Mouse (Mus musculus): ENCODE results near the gene Xylt2. TPM values are rescaled to one million over a fixed set of nuclear protein-coding genes. Genes with fewer than 3 reads are reported as not detected.

Gene Xylt2
- 81.9 and 95.3 TPM in 2 replicates for polyA plus RNA-seq (2012; rRNA removed)

DNA sequence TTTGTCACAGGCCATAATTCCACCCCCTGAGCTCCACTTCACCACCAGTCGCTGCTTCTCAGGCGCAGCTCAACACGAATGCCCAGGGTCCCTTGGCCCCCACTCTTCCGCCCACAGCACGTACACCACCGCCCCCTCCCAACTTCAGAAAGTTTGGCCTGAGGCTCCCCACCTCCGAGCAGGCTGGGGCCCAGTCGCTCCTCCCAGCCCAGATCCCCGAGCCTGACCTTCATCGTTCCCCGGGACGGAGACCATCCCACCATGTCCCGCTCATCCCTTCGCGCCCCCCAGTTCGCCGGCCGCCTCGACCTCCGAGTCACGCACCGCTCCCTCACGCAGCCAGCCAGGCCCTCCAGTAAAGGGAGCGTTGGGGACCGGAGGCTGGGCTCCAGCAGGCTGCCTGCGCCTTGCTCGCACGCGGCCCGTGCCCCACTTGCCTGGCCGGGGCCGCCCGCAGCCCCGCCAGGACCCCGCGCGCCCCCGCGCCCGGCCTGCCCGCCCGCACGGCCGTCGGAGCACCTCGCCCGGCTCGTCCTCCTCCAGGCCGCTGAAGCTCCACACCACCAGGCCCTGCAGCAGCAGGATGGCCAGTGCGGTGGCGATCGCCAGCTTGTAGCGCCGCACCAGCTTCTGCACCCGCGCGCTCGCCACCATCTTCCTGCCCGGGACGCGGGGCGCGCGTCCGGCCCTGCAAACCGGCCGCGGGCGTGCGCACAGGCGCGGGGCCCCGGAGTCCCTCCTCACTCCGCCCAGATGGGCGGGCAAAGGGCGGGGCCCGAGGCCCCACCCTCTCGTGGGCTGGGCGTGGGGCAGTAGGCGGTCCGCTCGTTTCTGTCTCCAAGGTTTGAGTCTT lies at the start of gene Xylt2:
Gene Xylt2 (minus strand): TSS at position 762 of the 853 bp plus-strand sequence.
- Histone ChIP-seq H3K4me1 (replicated peaks; ENCODE audit: control insufficient read depth, insufficient read depth, low read length) (peaks cover 25% of the 10 kb centered on the region), H3K36me3 (ENCODE audit: control insufficient read depth, insufficient read depth, low read length) (no peaks in the 10 kb centered on the region), H3K27ac (ENCODE audit: control insufficient read depth, insufficient read depth, low read length) (no peak within 1 kb of the TSS), H3K4me3 (ENCODE audit: control insufficient read depth, insufficient read depth, low read length) (peak within 1 kb of the TSS; percentile 55), H3K27me3 (ENCODE audit: control insufficient read depth, insufficient read depth, low read length) (no peaks in the 10 kb centered on the region)
- TF ChIP-seq POLR2A (IDR thresholded peaks at IDR 0.05; ENCODE audit: control insufficient read depth, extremely low read depth, insufficient read depth, low read length, poor library complexity) (peak; percentile 71), CTCF (IDR thresholded peaks at IDR 0.05; ENCODE audit: borderline replicate concordance, control insufficient read depth, extremely low read depth, insufficient read depth, low read length, poor library complexity) (peak; percentile 23; the same call in 1 of the 2 replicates)
- peak; percentile 94 for DNase-seq
- 1% methylated on average over 79 of the region's 82 CpGs for WGBS

DNA sequence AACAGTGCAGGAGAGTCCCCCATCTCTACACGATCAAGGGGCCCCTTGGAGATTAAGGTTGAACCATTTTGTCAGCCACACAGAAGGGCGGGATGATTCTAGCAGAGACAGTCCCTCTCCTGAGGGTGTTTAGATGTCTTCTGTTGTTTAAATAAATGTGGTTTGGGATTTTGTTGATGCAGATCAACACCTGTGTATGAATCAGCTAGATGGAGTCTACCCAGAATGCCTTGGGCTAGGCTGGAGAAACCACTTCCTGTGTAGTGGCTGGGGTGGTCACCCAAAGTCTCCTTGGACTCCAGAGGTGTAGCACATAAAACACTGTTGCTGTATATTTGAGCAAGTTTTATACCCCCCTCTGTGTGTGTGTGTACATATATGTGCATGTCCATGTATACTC lies 41.9 kb upstream of the Xylt2 start:
- 2% methylated on average over 2 of the region's 2 CpGs for WGBS
- no peaks in the 10 kb centered on the region for H3K36me3 ChIP-seq (ENCODE audit: control insufficient read depth, insufficient read depth, low read length)
- no peak overlapping the region for H3K27ac ChIP-seq (ENCODE audit: control insufficient read depth, insufficient read depth, low read length)
- no peaks in the 10 kb centered on the region for H3K27me3 ChIP-seq (ENCODE audit: control insufficient read depth, insufficient read depth, low read length)
- H3K4me3 ChIP-seq (ENCODE audit: control insufficient read depth, insufficient read depth, low read length): no peak overlapping the region
- H3K4me1 ChIP-seq (replicated peaks; ENCODE audit: control insufficient read depth, insufficient read depth, low read length): peaks cover 17% of the 10 kb centered on the region
- TF ChIP-seq POLR2A (IDR thresholded peaks at IDR 0.05; ENCODE audit: control insufficient read depth, extremely low read depth, insufficient read depth, low read length, poor library complexity) (no peak), CTCF (IDR thresholded peaks at IDR 0.05; ENCODE audit: borderline replicate concordance, control insufficient read depth, extremely low read depth, insufficient read depth, low read length, poor library complexity) (no peak)
- peak; percentile 46 for DNase-seq

DNA sequence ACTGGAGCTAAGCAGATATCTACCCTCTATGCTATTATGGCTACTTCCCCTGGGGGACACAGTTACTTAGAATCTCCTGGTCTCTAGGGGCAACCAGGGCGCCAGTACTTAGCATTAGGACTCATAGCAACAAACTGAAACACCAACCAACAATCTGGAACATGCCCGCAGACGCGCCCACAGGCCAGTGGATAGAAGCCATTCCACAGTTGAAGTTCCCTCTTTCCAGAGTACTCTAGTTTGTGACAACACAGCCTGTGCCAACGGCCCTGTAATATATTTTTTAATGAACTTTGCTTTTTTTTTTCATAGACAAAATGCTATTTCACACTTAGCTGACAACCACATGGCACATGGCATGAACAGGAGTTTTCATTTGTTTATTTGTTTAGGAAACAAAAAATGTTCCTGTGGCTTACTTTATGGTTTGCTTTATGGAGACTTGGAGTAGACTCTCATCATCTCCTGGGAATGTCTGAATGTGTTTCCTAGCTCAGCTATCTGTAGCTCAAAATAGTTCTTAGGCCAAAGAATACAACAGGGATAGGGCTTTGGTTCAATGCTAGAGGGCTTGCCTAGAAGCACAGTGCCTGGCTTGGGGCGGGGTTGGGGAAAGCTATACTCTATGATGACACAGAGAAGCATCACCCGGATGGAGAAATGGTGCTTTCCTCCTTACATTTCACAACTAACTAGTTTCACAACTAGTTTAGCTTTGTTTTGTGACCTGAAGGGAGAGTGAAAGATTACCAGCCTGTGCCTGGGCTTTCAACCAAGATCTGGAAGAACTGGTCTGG lies 41.0 kb upstream of the Xylt2 start:
- TF ChIP-seq CTCF (IDR thresholded peaks at IDR 0.05; ENCODE audit: borderline replicate concordance, control insufficient read depth, extremely low read depth, insufficient read depth, low read length, poor library complexity): no peak
- no peak for TF ChIP-seq POLR2A (IDR thresholded peaks at IDR 0.05; ENCODE audit: control insufficient read depth, extremely low read depth, insufficient read depth, low read length, poor library complexity)
- Histone ChIP-seq H3K4me1 (replicated peaks; ENCODE audit: control insufficient read depth, insufficient read depth, low read length) (peaks cover 17% of the 10 kb centered on the region), H3K36me3 (ENCODE audit: control insufficient read depth, insufficient read depth, low read length) (no peaks in the 10 kb centered on the region), H3K4me3 (ENCODE audit: control insufficient read depth, insufficient read depth, low read length) (no peak overlapping the region), H3K27ac (ENCODE audit: control insufficient read depth, insufficient read depth, low read length) (no peak overlapping the region), H3K27me3 (ENCODE audit: control insufficient read depth, insufficient read depth, low read length) (no peaks in the 10 kb centered on the region)
- DNase-seq: no peak
- WGBS: 94% methylated on average over 7 of the region's 7 CpGs

DNA sequence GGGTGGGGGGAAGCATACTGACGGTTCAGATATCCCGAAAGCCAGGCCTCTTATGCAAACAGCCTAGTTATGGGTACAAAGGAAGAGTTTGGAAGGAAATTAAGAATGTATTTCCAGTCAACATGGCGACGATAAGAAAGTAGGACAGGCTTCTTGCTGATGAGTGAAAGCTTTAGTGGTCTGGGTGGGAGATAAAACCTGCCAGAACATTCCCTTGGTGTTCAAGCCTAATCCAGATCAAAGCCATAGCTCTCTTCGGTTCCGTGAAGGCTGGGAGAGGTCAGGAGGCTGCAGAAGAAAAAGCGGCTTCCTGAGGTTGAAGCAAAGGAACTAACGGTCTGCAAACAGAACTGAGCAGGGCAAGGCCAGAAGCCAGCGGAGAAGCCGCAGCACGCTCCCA lies 39.9 kb upstream of the Xylt2 start:
- H3K4me3 ChIP-seq (ENCODE audit: control insufficient read depth, insufficient read depth, low read length): no peak overlapping the region
- no peak overlapping the region for H3K27ac ChIP-seq (ENCODE audit: control insufficient read depth, insufficient read depth, low read length)
- H3K4me1 ChIP-seq (replicated peaks; ENCODE audit: control insufficient read depth, insufficient read depth, low read length): peaks cover 17% of the 10 kb centered on the region
- H3K36me3 ChIP-seq (ENCODE audit: control insufficient read depth, insufficient read depth, low read length): no peaks in the 10 kb centered on the region
- no peak for DNase-seq
- 89% methylated on average over 11 of the region's 11 CpGs for WGBS
- H3K27me3 ChIP-seq (ENCODE audit: control insufficient read depth, insufficient read depth, low read length): no peaks in the 10 kb centered on the region
- no peak for TF ChIP-seq CTCF (IDR thresholded peaks at IDR 0.05; ENCODE audit: borderline replicate concordance, control insufficient read depth, extremely low read depth, insufficient read depth, low read length, poor library complexity)
- no peak for TF ChIP-seq POLR2A (IDR thresholded peaks at IDR 0.05; ENCODE audit: control insufficient read depth, extremely low read depth, insufficient read depth, low read length, poor library complexity)

DNA sequence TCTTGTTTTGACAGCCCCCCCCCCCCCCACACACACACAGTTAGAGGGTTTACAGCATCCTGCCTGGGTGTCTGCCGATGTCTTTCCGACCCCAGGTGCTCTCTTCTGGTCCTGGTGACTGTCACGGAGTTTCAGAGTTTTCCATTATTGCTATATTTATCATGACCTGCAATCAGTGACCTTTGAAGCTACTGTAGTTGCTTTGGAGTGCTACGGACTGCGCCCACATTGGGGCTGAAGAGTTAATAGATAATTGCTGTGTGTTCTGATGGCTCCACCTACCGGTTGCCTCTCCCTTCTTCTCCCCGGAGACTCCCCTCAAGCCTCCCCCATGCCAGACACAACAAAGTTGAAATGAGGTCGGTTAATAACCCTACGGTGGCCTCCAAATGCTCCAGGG lies 39.4 kb upstream of the Xylt2 start:
- no peak overlapping the region for H3K4me3 ChIP-seq (ENCODE audit: control insufficient read depth, insufficient read depth, low read length)
- H3K27ac ChIP-seq (ENCODE audit: control insufficient read depth, insufficient read depth, low read length): no peak overlapping the region
- peaks cover 17% of the 10 kb centered on the region for H3K4me1 ChIP-seq (replicated peaks; ENCODE audit: control insufficient read depth, insufficient read depth, low read length)
- peak; percentile 57 for DNase-seq
- no peak for TF ChIP-seq CTCF (IDR thresholded peaks at IDR 0.05; ENCODE audit: borderline replicate concordance, control insufficient read depth, extremely low read depth, insufficient read depth, low read length, poor library complexity)
- no peak for TF ChIP-seq POLR2A (IDR thresholded peaks at IDR 0.05; ENCODE audit: control insufficient read depth, extremely low read depth, insufficient read depth, low read length, poor library complexity)
- no peaks in the 10 kb centered on the region for H3K27me3 ChIP-seq (ENCODE audit: control insufficient read depth, insufficient read depth, low read length)
- no peaks in the 10 kb centered on the region for H3K36me3 ChIP-seq (ENCODE audit: control insufficient read depth, insufficient read depth, low read length)
- 15% methylated on average over 9 of the region's 9 CpGs for WGBS

DNA sequence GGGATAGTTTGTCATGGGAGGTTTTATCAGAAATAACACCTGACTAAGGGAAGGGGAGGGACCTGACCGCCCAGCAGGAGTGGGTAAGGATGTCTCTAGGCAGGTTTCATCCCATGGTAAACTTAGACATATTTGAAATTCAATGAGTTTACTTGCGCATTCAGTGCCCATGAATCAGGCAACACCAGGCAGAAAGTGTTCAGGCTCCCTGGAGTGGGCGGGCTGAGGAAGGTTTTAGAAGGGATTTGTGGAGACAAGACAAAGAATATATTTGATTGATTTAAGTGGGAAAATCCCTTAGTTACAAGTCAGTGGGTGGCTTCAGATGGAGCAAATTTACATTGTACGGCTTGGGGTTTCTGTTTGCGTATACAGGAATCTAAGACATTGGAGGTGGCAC lies 38.3 kb upstream of the Xylt2 start:
- Histone ChIP-seq H3K27me3 (ENCODE audit: control insufficient read depth, insufficient read depth, low read length) (no peaks in the 10 kb centered on the region), H3K4me1 (replicated peaks; ENCODE audit: control insufficient read depth, insufficient read depth, low read length) (peaks cover 17% of the 10 kb centered on the region), H3K4me3 (ENCODE audit: control insufficient read depth, insufficient read depth, low read length) (no peak overlapping the region), H3K27ac (ENCODE audit: control insufficient read depth, insufficient read depth, low read length) (no peak overlapping the region), H3K36me3 (ENCODE audit: control insufficient read depth, insufficient read depth, low read length) (no peaks in the 10 kb centered on the region)
- no peak for DNase-seq
- WGBS: 94% methylated on average over 5 of the region's 5 CpGs
- TF ChIP-seq CTCF (IDR thresholded peaks at IDR 0.05; ENCODE audit: borderline replicate concordance, control insufficient read depth, extremely low read depth, insufficient read depth, low read length, poor library complexity): no peak
- TF ChIP-seq POLR2A (IDR thresholded peaks at IDR 0.05; ENCODE audit: control insufficient read depth, extremely low read depth, insufficient read depth, low read length, poor library complexity): no peak
